Mouse (Mus musculus) midbrain, postnatal 0 days (tissue): ENCODE data around the gene Kalrn. TPM values are rescaled to one million over a fixed set of nuclear protein-coding genes. Genes with fewer than 3 reads are reported as not detected.
A peak's percentile ranks its signal among the peaks of the same experiment; 100 is the strongest.

Source experiments
- ATAC-seq: fragments of 200-750 bp; cut with Nextera tagmentation; 2 replicates; pipeline ENCODE4 v1.8.0; 2017; ENCODE audit warnings: moderate number of reproducible peaks, mild to moderate bottlenecking, moderate TSS enrichment, moderate library complexity; ENCODE audit not compliant: low FRiP score
- DNase-seq: peaks from one replicate; pipeline ENCODE4 v3.0.0-alpha.2; 2015; ENCODE audit warnings: low spot score
- H3K27ac ChIP-seq: fragments of 300-500 bp; sonication (generic); 2 replicates; pipeline ENCODE4 v1.5.1; 2014; ENCODE audit warnings: low read depth, mild to moderate bottlenecking, low read length, mixed read lengths
- H3K27me3 ChIP-seq: fragments of 300-500 bp; sonication (generic); 2 replicates; pipeline ENCODE4 v1.6.1; 2014; ENCODE audit warnings: low read length, control low read depth, mixed read lengths; ENCODE audit not compliant: insufficient read depth
- H3K36me3 ChIP-seq: fragments of 300-500 bp; sonication (generic); 2 replicates; pipeline ENCODE4 v1.6.1; 2014; ENCODE audit warnings: low read length, control low read depth, mixed read lengths; ENCODE audit not compliant: insufficient read depth
- H3K4me1 ChIP-seq: fragments of 300-500 bp; sonication (generic); 2 replicates; pipeline ENCODE4 v1.6.1; 2014; ENCODE audit warnings: mild to moderate bottlenecking, control low read depth, antibody characterized with exemption, low read length, mixed read lengths; ENCODE audit not compliant: insufficient read depth
- H3K4me2 ChIP-seq: fragments of 300-500 bp; sonication (generic); 2 replicates; pipeline ENCODE4 v1.6.1; 2014; ENCODE audit warnings: low read depth, mild to moderate bottlenecking, low read length, mixed read lengths; ENCODE audit not compliant: poor library complexity, severe bottlenecking
- H3K4me3 ChIP-seq: fragments of 300-500 bp; sonication (generic); 2 replicates; pipeline ENCODE4 v1.5.1; 2014; ENCODE audit warnings: low read depth, mild to moderate bottlenecking, low read length, moderate library complexity
- H3K9ac ChIP-seq: fragments of 300-500 bp; sonication (generic); replicated peaks from 2 replicates; pipeline ENCODE4 v1.6.1; 2014; ENCODE audit warnings: mild to moderate bottlenecking, low read length, moderate library complexity, mixed read lengths; ENCODE audit not compliant: poor library complexity, severe bottlenecking
- H3K9me3 ChIP-seq: fragments of 300-500 bp; sonication (generic); 2 replicates; pipeline ENCODE4 v1.6.1; 2016; ENCODE audit warnings: low read length, control low read depth
- CTCF ChIP-seq: IDR thresholded peaks from 2 replicates; pipeline ENCODE4 v1.5.1; 2016; ENCODE audit warnings: antibody characterized with exemption, mild to moderate bottlenecking
- WGBS: fragments of 180-500 bp; shearing (Covaris S2); extraction: QIAGEN DNeasy Blood & Tissue Kit; methylation state at CpG from one replicate; pipeline ENCODE4 v1.1.7; 2014; 5-methylcytosine and 5-hydroxymethylcytosine counted together
- polyA plus RNA-seq: library from polyadenylated mRNA; unstranded; fragments of >200 nt; fragmentation: Nextera tagmentation; extraction: Ambion mirVana; gene quantifications from 2 replicates; pipeline ENCODE4 v1.2.1, GENCODE M21; 2015
- total RNA-seq: library from RNA; depleted of rRNA; stranded (reverse); fragments of >200 nt; gene quantifications from 2 replicates; pipeline ENCODE4 v1.2.3, GENCODE M21; 2014

Gene Kalrn
- total and polyA plus RNA-seq, 2 experiments from 2014 or later: 23.6 to 128 TPM

DNA sequence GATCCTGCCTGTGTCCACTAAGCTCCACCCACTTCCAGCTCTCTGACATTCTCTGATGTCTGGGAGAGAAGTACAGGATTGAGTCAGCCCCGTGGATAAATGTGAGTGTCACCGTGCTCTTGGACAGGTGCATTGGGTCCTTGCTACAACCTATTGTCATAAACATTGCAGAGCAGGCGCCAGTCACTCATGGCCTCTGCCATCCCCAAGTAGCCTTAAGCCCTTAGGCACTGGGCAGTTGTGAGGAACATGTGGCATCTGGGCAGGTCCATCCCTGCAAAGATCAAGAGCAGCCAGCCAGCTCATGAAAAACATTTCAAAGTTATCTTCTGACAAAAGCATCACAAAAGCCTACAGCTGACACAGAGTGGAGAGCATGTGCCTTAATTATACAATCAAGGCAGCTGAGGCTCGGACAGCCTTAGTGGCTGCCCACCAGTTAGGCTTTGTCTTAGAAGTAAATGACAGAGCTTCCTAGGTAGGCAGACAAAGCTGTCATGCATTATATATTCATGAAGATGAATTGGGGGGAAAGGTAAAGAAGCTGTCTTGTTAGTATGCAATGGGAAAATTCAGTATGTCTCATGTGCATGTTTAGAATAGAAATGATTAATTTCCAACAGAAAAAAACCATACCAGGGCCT lies 319.2 kb downstream of the Kalrn start:
- no peak for TF ChIP-seq CTCF
- Histone ChIP-seq H3K9ac (no peak overlapping the region), H3K4me3 (no peak overlapping the region), H3K4me1 (no peaks in the 10 kb centered on the region), H3K27me3 (no peaks in the 10 kb centered on the region), H3K9me3 (no peaks in the 10 kb centered on the region), H3K4me2 (no peak overlapping the region), H3K36me3 (peaks cover 18% of the 10 kb centered on the region), H3K27ac (peak overlapping the region; percentile 21)
- ATAC-seq: 0 out of 2 replicates have a peak, but pooled peaks have one; percentile 24
- WGBS: 47% methylated on average over 4 of the region's 4 CpGs
- DNase-seq: no peak

GRCm38 (mm10) chr16:34252670-34253069 lies 320.7 kb downstream of the Kalrn start:
- WGBS: 93% methylated on average over 3 of the region's 3 CpGs
- no peaks in the 10 kb centered on the region for H3K27me3 ChIP-seq
- no peak overlapping the region for H3K4me2 ChIP-seq
- DNase-seq (no peak), ATAC-seq (no peak)
- no peak overlapping the region for H3K27ac ChIP-seq
- no peaks in the 10 kb centered on the region for H3K9me3 ChIP-seq
- H3K36me3 ChIP-seq: peaks cover 18% of the 10 kb centered on the region
- no peak overlapping the region for H3K4me3 ChIP-seq
- no peaks in the 10 kb centered on the region for H3K4me1 ChIP-seq
- H3K9ac ChIP-seq: no peak overlapping the region
- TF ChIP-seq CTCF: no peak

GRCm38 (mm10) chr16:34248256-34248655 lies 325.1 kb downstream of the Kalrn start:
- H3K36me3 ChIP-seq: peaks cover 19% of the 10 kb centered on the region
- no peak for TF ChIP-seq CTCF
- no peaks in the 10 kb centered on the region for H3K9me3 ChIP-seq
- H3K27ac ChIP-seq: no peak overlapping the region
- ATAC-seq (no peak), DNase-seq (peak; percentile 16)
- 40% methylated on average over 4 of the region's 4 CpGs for WGBS
- no peak overlapping the region for H3K4me2 ChIP-seq
- H3K4me1 ChIP-seq: no peaks in the 10 kb centered on the region
- H3K4me3 ChIP-seq: no peak overlapping the region
- no peak overlapping the region for H3K9ac ChIP-seq
- H3K27me3 ChIP-seq: no peaks in the 10 kb centered on the region

- Histone ChIP-seq H3K4me3 (no peak overlapping the region), H3K4me2 (no peak overlapping the region), H3K4me1 (no peaks in the 10 kb centered on the region), H3K9ac (no peak overlapping the region), H3K27me3 (no peaks in the 10 kb centered on the region), H3K27ac (no peak overlapping the region), H3K36me3 (peaks cover 9% of the 10 kb centered on the region), H3K9me3 (no peaks in the 10 kb centered on the region)
- ATAC-seq: no peak
- no peak for TF ChIP-seq CTCF
- 97% methylated on average over 16 of the region's 16 CpGs for WGBS
- no peak for DNase-seq
Measured at GRCm38 (mm10) chr16:34241936-34242729, 331.2 kb downstream of the Kalrn start.

GRCm38 (mm10) chr16:34239618-34240017 lies 333.7 kb downstream of the Kalrn start:
- ATAC-seq: no peak
- H3K9me3 ChIP-seq: no peaks in the 10 kb centered on the region
- no peak for TF ChIP-seq CTCF
- no peak overlapping the region for H3K9ac ChIP-seq
- no peaks in the 10 kb centered on the region for H3K4me1 ChIP-seq
- peaks cover 15% of the 10 kb centered on the region for H3K36me3 ChIP-seq
- no peak overlapping the region for H3K4me2 ChIP-seq
- no peak overlapping the region for H3K27ac ChIP-seq
- H3K27me3 ChIP-seq: no peaks in the 10 kb centered on the region
- WGBS: 85% methylated on average over 4 of the region's 4 CpGs
- no peak overlapping the region for H3K4me3 ChIP-seq
- no peak for DNase-seq
